Mouse (Mus musculus): Measurements from ENCODE around the gene Iqgap3.

Gene Iqgap3

DNA sequence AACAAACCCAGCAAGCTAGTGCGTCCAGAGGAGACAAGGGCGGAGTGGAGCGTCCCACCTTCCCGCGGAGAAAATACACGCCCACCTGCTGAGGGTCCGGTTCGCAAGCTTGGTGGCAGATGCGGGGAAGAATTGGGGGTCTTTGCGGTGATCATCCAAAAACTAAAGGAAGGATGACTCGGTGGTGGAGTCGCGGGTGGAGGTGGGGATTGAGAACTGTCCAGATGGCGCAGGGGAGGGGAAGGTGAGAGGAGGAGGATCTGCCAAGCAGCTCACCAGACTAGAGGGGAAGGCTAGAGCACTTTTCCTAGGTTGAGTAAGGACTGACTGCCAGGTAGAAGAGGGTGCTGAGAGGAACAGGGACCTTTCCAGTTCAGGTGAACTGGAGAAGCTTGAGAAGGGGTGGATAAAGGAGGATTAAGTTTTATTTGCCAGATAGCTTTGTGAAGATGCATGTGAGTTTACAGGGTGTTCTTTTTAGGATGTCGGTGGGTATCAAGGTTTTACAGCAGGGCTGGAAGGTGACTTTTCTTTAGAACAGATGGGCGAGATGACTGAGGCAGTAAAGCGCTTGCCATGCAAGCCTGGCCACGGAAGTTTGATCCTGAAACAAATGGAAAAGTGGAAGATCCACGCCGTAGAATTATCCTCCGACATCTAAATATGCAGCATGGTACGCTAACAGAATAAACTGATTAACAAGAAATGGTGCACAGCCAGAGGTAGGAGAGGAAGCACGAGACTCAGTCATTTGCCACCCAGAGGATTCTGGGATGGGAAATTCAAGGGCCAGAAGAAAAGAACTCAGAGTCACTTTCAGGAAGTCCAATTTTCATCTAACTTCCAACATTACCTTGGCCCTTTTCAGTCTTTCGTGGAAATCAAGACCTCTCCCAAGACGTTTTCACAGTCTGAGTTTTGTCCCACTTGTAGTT, 57.7 kb downstream of the Iqgap3 start:
- DNase-seq, result peak; percentile 54 to 69

GRCm38 (mm10) chr3:88140178-88140902, 58.6 kb downstream of the Iqgap3 start:
- peak in 1 of 2 experiments; percentile 18 for DNase-seq

- peak in 1 of 2 experiments; percentile 34 for DNase-seq
Measured at GRCm38 (mm10) chr3:88140903-88141430, 59.2 kb downstream of the Iqgap3 start.

- peak in 1 of 2 experiments; percentile 73 for DNase-seq
Measured at GRCm38 (mm10) chr3:88141439-88141786, 59.6 kb downstream of the Iqgap3 start.

- peak; percentile 93 to 97 for DNase-seq
Measured at GRCm38 (mm10) chr3:88141787-88142523, 60.2 kb downstream of the Iqgap3 start, which contains the start of gene Mef2d. TSS of gene Mef2d (plus strand) at chr3:88142372.

DNA sequence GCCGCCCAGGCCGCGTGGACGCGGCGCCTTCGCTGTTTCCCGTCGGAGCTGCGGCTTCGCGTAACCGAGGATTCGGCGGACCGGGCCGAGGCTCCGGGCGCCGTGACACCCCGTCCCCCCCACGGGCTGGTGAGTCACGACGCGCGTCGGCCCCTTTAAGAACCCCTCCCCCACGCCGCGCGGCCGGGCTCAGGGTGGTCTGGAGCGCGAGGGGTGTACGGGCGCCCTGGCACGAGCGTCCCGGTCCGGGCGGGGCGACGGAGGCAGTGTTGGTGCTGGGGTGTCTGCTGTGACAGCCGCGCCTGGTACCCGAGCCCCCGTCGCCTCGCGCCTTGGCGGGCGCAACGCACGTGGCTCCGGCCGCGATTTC, 60.8 kb downstream of the Iqgap3 start:
- no peak for DNase-seq

GRCm38 (mm10) chr3:88142916-88143771, 61.4 kb downstream of the Iqgap3 start:
- peak in 1 of 2 experiments; percentile 62 for DNase-seq

DNA sequence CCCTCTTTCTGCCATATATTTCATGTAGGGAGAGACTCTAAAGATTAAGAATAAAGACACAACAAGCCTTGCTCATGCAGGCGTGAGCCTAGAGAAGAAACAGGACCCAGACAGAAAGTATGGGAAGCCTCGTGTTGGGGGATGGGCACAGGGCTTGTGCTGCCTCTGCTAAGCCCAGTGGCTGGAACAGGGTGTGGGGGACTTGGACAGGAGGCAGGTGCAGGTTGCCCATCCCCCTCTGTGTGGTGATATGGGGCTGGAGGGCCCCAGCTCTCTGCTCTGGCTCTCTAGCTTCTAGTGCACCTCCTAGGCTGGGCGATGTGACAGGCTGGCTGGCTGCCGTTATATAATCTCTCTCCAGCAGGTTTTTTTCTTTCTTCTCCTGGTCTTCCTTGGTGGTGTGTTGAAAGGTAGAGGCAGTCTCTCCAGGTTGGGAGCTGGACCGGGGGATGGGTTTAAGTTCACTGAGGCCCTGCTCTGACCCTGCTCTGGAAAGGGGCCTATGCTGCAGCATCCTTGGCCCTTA, 62.3 kb downstream of the Iqgap3 start:
- DNase-seq, result peak in 1 of 2 experiments; percentile 60

GRCm38 (mm10) chr3:88144648-88145410, 63.1 kb downstream of the Iqgap3 start:
- no peak for DNase-seq

GRCm38 (mm10) chr3:88145411-88145782, 63.6 kb downstream of the Iqgap3 start:
- DNase-seq, result peak in 1 of 2 experiments; percentile 63

GRCm38 (mm10) chr3:88145952-88146351, 64.2 kb downstream of the Iqgap3 start:
- peak in 1 of 2 experiments; percentile 22 for DNase-seq

GRCm38 (mm10) chr3:88146376-88147112, 64.8 kb downstream of the Iqgap3 start:
- DNase-seq, result peak in 1 of 2 experiments; percentile 30

- DNase-seq, result peak; percentile 63 to 75
Measured at GRCm38 (mm10) chr3:88147444-88147843, 65.7 kb downstream of the Iqgap3 start.

DNA sequence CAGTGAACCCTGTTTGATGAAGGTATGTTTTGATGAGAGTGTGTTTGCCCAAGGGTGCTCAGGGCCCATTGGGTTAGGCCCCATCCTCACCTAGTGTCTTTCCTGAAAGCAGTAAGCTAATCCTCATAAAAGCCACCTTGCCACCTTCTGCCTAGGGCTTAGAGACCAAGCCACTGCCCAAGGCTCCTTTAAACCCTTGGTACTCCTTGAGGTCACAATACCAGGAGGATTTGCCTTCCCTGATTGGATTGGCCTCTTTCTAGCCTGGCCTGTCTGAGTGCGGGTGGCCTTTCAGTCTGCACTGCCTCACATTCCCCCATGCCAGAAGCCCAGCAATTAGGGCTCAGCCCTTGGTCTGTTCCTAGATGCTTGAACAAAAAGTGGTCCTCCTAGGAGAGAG, 66.1 kb downstream of the Iqgap3 start:
- no peak for DNase-seq

GRCm38 (mm10) chr3:88148354-88148753, 66.6 kb downstream of the Iqgap3 start:
- DNase-seq, result peak in 1 of 2 experiments; percentile 17

DNA sequence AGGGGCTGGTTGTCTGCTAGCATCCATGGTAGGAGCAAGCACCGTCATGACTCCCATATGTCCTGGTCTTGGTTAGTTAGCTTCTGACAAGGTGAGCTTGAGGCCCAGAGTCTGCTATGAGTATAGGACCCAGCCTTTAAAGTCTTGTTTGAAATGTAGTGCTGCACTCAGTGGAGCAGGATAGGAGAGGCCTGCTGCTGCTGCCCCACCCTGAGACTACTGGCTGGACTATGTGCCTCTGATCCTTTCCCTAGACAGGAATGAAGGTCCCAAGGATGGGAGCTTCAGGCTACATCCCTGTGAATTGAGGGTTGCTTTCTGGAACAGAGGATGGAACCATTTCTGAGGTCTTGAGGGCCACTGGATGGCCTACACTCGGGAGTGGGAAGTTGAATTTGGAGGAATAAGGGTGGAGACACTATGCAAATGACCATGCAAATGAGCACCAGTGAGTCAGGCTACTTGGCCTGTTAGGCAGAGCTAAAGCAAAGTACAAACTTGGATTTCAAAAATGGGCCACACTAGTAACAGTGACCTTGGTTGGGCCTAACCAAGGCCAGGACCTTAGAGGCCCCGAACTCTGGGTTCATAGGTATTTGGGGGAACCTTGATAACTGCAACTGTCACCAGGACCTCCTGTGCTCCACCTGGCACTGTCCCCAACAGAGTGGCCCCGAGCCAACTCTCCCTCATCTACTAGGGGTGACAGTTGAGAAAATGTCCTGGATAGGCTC, 67.2 kb downstream of the Iqgap3 start:
- no peak for DNase-seq

- DNase-seq, result no peak
Measured at GRCm38 (mm10) chr3:88149510-88149974, 67.8 kb downstream of the Iqgap3 start.

DNA sequence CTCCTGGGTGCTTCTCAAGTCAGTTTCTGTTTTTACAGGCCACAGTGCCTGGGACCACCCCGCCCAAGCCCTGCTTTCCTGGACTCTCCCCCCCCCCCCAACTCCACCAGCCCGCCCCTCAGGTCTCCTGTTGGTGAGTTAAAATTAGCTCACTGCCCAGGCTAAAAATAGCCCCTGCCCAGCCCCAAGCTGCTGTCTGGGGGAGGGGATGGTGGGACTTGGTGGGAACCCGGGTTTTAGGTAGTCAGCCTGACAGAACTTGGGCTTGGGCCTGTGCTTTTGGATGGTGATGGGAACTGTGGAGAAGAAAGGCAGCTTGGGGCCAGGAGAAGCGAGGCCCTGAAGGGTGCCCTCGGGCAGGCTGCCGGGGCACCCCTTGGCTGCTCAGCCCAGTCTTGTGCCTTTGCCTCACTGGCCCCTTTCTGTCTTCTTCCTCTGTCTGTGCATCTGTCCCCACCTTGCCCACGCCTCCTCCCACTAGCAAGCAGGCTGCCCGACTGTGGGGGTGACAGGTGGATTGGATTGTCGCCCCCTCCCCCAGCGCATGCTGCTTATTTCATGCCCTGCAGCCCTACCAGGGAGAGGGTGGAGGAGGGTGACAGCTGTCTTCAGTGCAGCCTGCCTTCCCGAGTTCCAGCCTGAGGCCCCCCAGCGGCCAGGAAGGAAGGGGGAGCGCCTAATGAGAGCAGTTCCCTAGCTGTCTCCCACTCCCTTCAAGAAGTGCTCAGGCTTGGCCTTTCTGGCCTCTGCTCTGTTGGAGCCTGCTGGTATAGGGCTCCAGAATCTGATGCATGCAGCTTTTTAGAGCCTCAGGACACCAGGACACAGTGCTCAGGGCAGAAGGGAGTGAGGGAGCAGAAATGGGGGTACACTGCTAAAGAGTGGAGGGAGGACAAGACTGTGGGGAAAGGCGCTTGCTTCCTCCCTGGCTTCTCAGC, 68.6 kb downstream of the Iqgap3 start:
- DNase-seq, result peak; percentile 36 to 66

Measured in thymus, adult 18-20 months (tissue).